Comparison of ENCODE assay signal across 9 mouse cellular contexts in the genomic region with DNA sequence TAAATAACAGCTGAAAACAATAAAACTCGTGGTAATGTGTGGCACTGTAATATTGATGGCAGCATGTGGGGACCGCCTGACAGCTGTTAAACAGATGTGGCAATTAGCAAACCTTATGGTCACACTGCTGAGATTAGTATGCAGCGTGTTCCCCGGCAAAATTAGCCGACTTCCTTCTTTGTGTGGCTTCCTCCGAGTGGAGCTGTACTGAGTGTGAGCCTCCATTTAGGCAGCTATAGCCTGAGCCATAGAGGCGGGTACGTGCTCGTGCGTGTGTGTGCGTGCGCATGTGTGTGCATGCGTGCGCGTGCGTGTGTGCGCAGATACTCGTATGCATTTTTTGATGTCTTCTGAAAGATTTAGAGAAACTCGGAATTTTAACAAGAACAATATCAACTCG. TPM values are rescaled to one million over a fixed set of nuclear protein-coding genes. Genes with fewer than 3 reads are reported as not detected.
A peak's percentile ranks its signal among the peaks of the same experiment; 100 is the strongest.
DNase-seq lines count a peak whose midpoint lies in the region; ATAC-seq lines count a peak whose summit lies in the region.
"Had no signal": no experiment of that assay in that cellular context is flagged by ENCODE, and none has a peak within 500 bp of the region (broad histone marks: within the 10 kb centered on the region; RNA-seq: fewer than 3 reads in every experiment).

No protein-coding gene starts in this region.

- no peak overlapping the region for H3K9ac ChIP-seq in midbrain, embryonic 14.5 days (replicated peaks; ENCODE audit: low read length)
- no peak overlapping the region for H3K9ac ChIP-seq in kidney, embryonic 15.5 days
- H3K9ac ChIP-seq: liver, embryonic 13.5 days; stomach, embryonic 15.5 days had no signal

- 79% methylated on average over 20 of the region's 20 CpGs for WGBS in midbrain, embryonic 14.5 days
- WGBS in midbrain, embryonic 10.5 days: 86% methylated on average over 20 of the region's 20 CpGs
- WGBS in kidney, embryonic 15.5 days: 58% methylated on average over 20 of the region's 20 CpGs

- peak overlapping the region; percentile 10; the same call in 1 of the 2 replicates for H3K27ac ChIP-seq in midbrain, embryonic 14.5 days (replicated peaks; ENCODE audit: low read depth, low read length)
- H3K27ac ChIP-seq in midbrain, embryonic 10.5 days (replicated peaks): no peak overlapping the region
- H3K27ac ChIP-seq in kidney, embryonic 15.5 days: peak overlapping the region; percentile 79
- H3K27ac ChIP-seq: liver, embryonic 13.5 days; stomach, embryonic 15.5 days had no signal

- H3K9me3 ChIP-seq in midbrain, embryonic 14.5 days (ENCODE audit: control insufficient read depth, low read length): no peaks in the 10 kb centered on the region
- H3K9me3 ChIP-seq in midbrain, embryonic 10.5 days (replicated peaks): no peaks in the 10 kb centered on the region
- H3K9me3 ChIP-seq in kidney, embryonic 15.5 days (replicated peaks): no peaks in the 10 kb centered on the region
- H3K9me3 ChIP-seq: liver, embryonic 13.5 days; stomach, embryonic 15.5 days had no signal

- no peak for ATAC-seq in midbrain, embryonic 14.5 days (ENCODE audit: low FRiP score, low TSS enrichment)
- no peak for ATAC-seq in kidney, embryonic 15.5 days (replicated peaks; ENCODE audit: low FRiP score)
- ATAC-seq in erythroid progenitor cell, adult 5-6 weeks (replicated peaks; ENCODE audit: low FRiP score, poor library complexity, severe bottlenecking): no peak

- no peak overlapping the region for H3K4me2 ChIP-seq in midbrain, embryonic 14.5 days (ENCODE audit: low read length)
- peak overlapping the region; percentile 40 for H3K4me2 ChIP-seq in kidney, embryonic 15.5 days
- H3K4me2 ChIP-seq: liver, embryonic 13.5 days; stomach, embryonic 15.5 days had no signal

- H3K4me1 ChIP-seq in midbrain, embryonic 14.5 days (ENCODE audit: control insufficient read depth, insufficient read depth, low read length): peaks cover 7% of the 10 kb centered on the region; the same call in 1 of the 2 replicates
- H3K4me1 ChIP-seq in midbrain, embryonic 10.5 days: peaks cover 8% of the 10 kb centered on the region
- H3K4me1 ChIP-seq in kidney, embryonic 15.5 days: peaks cover 45% of the 10 kb centered on the region
- H3K4me1 ChIP-seq: liver, embryonic 13.5 days; stomach, embryonic 15.5 days had no signal

- H3K27me3 ChIP-seq in midbrain, embryonic 14.5 days (ENCODE audit: control insufficient read depth, insufficient read depth, low read length): no peaks in the 10 kb centered on the region
- no peaks in the 10 kb centered on the region for H3K27me3 ChIP-seq in midbrain, embryonic 10.5 days (ENCODE audit: low read depth, poor library complexity, severe bottlenecking)
- H3K27me3 ChIP-seq in kidney, embryonic 15.5 days: no peaks in the 10 kb centered on the region
- H3K27me3 ChIP-seq: stomach, embryonic 15.5 days had no signal

- H3K4me3 ChIP-seq in midbrain, embryonic 14.5 days (replicated peaks; ENCODE audit: low read depth, low read length): no peak overlapping the region
- no peak overlapping the region for H3K4me3 ChIP-seq in midbrain, embryonic 10.5 days
- 0 out of 2 replicates have a peak overlapping the region, but pooled peaks have one; percentile 0 for H3K4me3 ChIP-seq in kidney, embryonic 15.5 days (replicated peaks)
- H3K4me3 ChIP-seq: liver, embryonic 13.5 days; stomach, embryonic 15.5 days had no signal

- peak; percentile 50 for DNase-seq in midbrain, embryonic 14.5 days
- no peak for DNase-seq in midbrain, embryonic 10.5 days (ENCODE audit: low spot score)
- peak; percentile 82 for DNase-seq in forelimb bud, embryonic 11.5 days (ENCODE audit: low read depth, low spot score)
- DNase-seq in skeletal muscle tissue, adult 2 months (ENCODE audit: low read depth, low spot score): peak; percentile 8
- DNase-seq in urinary bladder, adult 18-20 months (ENCODE audit: low spot score in 2 of 2): no peak
- DNase-seq: liver, embryonic 13.5 days had no signal

- no peaks in the 10 kb centered on the region for H3K36me3 ChIP-seq in midbrain, embryonic 14.5 days (ENCODE audit: control insufficient read depth, insufficient read depth, low read length)
- H3K36me3 ChIP-seq in midbrain, embryonic 10.5 days: no peaks in the 10 kb centered on the region
- no peaks in the 10 kb centered on the region for H3K36me3 ChIP-seq in kidney, embryonic 15.5 days
- H3K36me3 ChIP-seq: liver, embryonic 13.5 days; stomach, embryonic 15.5 days had no signal

RNA-seq across cellular contexts. Expression of gene Zfp64, which starts 53.4 kb away (rescaled TPM):
- 43.3 and 45.9 TPM in 2 replicates for polyA plus RNA-seq in midbrain, embryonic 14.5 days (2014; fragmentation: Nextera tagmentation; extraction: Ambion mirVana)
- polyA plus RNA-seq in midbrain, embryonic 10.5 days (2016; fragmentation: Nextera tagmentation; extraction: Ambion mirVana): 37.8 and 38.0 TPM in 2 replicates
- polyA plus RNA-seq in kidney, embryonic 15.5 days (2015; fragmentation: Nextera tagmentation; extraction: Ambion mirVana): 26.4 and 27.8 TPM in 2 replicates
- total RNA-seq in erythroid progenitor cell, adult 5-6 weeks (2015; ENCODE audit: low replicate concordance): 2.9 and 11.2 TPM in 2 replicates
- total RNA-seq in erythroid progenitor cell, adult 5-6 weeks (2017; ENCODE audit: low replicate concordance): 2.2 and 8.5 TPM in 2 replicates

Comparison
In these comparisons a context has a peak if more than half of its experiments do, and no peak if none do; other contexts are left out.
1. DNase-seq: peak in midbrain, embryonic 14.5 days (single experiment), forelimb bud, embryonic 11.5 days (single experiment) and skeletal muscle tissue, adult 2 months (single experiment); none in midbrain, embryonic 10.5 days (single experiment) and urinary bladder, adult 18-20 months (0 of 2).